Mouse (Mus musculus) cerebellum, postnatal 25 days (tissue): ENCODE data around the gene 2010300C02Rik.

Experiments used
- DNase-seq, 2 experiments: peaks; one replicate each; pipeline ENCODE4 v3.0.0; 2021; ENCODE audit warnings: mixed read lengths in 2 of 2

Gene 2010300C02Rik

DNA sequence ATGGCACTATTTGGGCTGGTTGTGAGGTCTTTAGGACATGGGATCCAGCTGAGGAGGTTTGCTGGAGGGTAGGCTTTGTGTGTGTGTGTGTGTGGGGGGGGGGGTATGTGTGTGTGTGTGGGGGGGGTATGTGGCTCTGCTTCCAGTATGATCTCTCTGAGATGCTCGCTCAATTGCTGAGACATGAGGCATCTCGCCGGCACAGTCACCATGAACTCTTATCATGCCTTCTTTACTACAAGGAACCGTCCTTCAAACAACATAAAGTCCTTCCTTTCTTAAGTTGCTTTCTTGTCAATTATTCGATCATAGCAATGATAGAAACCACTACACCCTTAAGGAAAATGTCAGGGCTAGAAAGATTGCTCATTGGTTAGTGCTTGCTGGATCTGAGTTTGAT lies 8.8 kb downstream of the 2010300C02Rik start:
- DNase-seq, result no peak

- no peak for DNase-seq
These were observed 10.1 kb downstream of the 2010300C02Rik start for GRCm38 (mm10) chr1:37709736-37710135.

GRCm38 (mm10) chr1:37708270-37708955 lies 11.5 kb downstream of the 2010300C02Rik start:
- no peak for DNase-seq

GRCm38 (mm10) chr1:37702326-37702725 lies 17.6 kb downstream of the 2010300C02Rik start:
- no peak for DNase-seq

- DNase-seq, result no peak
These were observed 20.9 kb downstream of the 2010300C02Rik start for GRCm38 (mm10) chr1:37698852-37699439.

GRCm38 (mm10) chr1:37698186-37698839 lies 21.6 kb downstream of the 2010300C02Rik start:
- no peak for DNase-seq

- peak; percentile 45 to 65 for DNase-seq
These were observed 23.0 kb downstream of the 2010300C02Rik start for GRCm38 (mm10) chr1:37696918-37697317.

DNA sequence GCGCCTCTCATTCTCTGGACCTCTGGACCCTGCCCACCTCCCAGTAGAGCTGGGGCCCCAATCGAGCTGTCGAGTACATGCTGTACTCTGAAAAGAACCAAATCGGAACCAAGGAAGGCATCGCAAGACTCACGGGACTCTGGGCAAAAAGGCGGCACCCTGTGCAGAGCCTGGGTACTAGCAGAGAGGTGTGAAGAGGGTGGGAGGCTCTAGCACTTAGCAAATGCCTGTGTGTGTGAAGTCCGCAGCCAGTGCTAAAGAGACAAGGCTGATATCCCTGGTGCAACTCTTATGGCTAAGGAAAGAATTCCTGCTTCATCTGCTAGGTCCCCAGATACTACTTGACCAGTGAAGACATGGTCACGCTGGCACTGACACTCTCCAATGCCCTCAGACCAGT lies 24.2 kb downstream of the 2010300C02Rik start:
- DNase-seq, result no peak

DNA sequence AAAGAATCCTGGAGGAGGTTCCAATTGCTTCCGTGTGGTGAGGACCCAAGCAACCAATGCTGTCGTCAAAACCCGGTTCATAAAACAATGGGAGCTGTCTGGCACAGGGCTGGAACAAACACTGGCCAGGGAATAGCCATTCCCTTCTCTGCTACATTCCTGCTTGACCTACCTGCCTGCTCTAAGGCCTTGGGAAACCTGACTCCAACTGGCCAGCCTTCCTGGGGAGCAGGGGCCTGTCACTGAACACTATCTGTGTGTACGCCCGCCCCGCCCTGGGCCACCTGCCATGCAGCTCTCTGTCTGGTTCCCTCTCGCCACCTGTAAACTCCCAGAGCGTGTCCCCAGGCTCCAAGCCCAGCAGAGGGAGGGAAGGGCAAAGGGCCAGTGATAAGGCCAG lies 25.5 kb downstream of the 2010300C02Rik start:
- DNase-seq, result peak; percentile 71 to 79

DNA sequence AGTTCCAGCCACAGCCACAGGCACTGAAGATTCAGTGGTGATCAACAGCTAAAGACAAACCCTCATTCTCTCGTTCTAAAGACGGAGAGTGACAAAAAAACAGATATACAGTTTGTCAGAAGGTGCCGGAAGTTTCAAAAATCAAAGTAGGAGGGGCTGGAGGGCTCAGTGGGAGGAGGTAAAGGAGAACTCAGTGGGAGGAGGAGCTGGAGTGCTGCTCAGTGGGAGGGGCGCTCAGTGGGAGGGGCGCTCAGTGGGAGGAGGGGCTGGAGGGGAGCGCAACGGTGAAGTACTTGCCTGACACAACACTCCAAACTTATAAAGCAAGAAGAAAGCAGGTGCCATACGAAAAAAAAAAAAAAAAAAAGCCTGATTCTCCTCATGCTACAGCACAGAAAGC lies 28.7 kb downstream of the 2010300C02Rik start:
- DNase-seq, result no peak

DNA sequence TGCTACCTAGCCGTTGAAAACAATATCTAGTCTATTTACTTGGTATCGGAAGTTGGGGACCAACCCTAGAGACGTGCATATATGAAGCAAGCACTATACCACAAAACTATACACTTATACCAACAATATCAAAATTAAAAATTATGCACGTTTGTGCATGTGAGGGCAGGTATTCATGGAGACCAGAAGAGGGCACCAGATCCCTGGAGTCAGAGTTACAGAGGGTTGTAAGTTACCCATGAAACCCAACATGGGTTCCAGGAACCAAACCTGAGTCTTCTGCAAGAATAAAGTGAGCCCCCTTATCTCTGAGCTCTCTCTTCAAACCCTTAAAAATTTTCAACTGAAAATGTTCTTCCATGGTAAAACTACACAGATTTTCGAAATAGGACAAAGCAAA lies 29.2 kb downstream of the 2010300C02Rik start:
- DNase-seq, result no peak

- DNase-seq, result no peak
These were observed 30.2 kb downstream of the 2010300C02Rik start for GRCm38 (mm10) chr1:37689730-37690129.

GRCm38 (mm10) chr1:37688351-37688750 lies 31.5 kb downstream of the 2010300C02Rik start:
- no peak for DNase-seq

DNA sequence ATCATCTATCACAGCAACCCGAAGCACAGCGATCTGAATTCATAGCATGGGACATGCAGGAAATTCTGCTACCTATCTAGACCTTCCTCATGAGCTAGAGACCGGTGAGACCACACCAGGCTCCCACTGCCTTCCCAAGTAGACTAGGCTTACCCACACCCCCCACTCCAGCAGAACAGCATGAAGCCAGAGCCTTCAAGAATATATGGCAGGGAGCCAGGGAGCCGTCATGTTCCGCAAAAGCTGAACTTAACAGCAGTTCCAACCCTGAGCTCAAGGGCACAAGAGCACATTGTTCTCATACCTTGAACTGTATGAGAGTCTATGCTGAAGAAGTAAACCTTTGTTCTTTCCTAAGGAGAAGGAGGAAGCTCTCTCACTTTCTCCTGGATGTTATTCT lies 32.4 kb downstream of the 2010300C02Rik start:
- peak in 1 of 2 experiments; percentile 41 for DNase-seq

DNA sequence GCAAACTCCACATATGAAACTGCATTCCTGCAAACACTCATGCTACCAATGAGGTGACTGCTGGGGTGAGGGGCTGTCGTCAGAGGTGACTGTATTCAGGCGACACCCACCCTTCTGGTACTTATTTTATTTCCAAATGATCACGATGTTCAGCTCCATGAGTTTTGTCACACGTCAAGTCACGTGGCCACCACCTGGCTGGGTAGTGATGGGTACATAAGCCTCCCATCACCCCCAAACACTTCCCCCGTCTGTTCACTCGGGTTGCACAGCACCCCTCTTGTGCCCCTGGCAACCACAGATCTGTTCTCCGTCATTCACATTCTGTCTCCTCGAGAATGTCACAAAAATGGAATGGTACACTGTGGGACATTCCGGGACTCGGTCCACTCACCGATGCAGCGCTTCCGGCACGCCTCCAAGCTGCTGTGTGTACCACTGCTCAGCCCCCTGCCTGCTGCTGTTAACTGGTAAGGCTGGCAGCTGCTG lies 32.9 kb downstream of the 2010300C02Rik start:
- DNase-seq, result peak; percentile 46 to 50

- DNase-seq, result peak; percentile 90 to 95
These were observed 41.4 kb downstream of the 2010300C02Rik start for GRCm38 (mm10) chr1:37678327-37679123.

- DNase-seq, result no peak
These were observed 42.8 kb downstream of the 2010300C02Rik start for GRCm38 (mm10) chr1:37676967-37677512.

GRCm38 (mm10) chr1:37675444-37675843 lies 44.4 kb downstream of the 2010300C02Rik start:
- DNase-seq, result no peak

GRCm38 (mm10) chr1:37674266-37674665 lies 45.6 kb downstream of the 2010300C02Rik start:
- no peak for DNase-seq

GRCm38 (mm10) chr1:37671316-37671715 lies 48.6 kb downstream of the 2010300C02Rik start:
- DNase-seq, result no peak

- DNase-seq, result no peak
These were observed 52.5 kb downstream of the 2010300C02Rik start for GRCm38 (mm10) chr1:37667386-37667785.

DNA sequence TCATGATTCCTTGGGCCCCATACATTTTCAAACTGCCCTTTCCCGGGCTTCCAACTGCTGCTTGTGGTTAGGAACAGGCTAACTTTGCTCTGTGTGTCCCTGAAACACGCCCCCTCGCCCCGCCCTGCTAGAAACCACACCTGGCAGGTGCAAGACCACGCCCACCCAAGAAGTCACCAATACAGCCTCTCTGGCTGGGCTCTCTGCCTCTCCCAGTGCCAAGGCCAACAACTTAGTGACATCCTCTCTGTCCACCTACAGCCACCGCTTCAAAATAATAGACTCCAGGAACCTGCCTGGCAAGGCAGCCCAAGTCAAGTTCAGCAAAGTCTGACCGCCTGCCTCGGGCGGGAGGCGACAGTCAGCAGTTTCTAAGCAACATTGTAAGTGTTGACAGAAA lies 53.3 kb downstream of the 2010300C02Rik start:
- DNase-seq, result no peak
